In the genomic region with DNA sequence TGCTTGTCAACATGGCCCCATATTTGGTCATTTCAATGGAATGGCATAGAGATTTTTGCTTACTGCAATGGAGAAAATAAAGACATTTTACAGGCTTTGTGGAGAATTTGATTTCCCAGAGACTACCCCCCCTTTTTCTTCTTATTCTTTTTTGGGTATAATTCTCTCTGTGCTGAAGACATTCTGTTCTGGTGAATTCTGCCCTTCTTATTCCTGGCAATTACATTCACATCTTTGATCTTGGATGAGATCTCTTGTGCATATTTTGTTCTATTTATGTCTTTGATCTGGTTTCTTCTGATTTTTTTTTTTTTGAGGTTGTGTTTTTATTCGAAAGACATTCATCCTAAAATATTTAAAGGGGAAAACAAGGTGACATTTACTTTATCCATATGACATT, we compare ENCODE assay signal across 22 mouse cellular contexts. TPM values are rescaled to one million over a fixed set of nuclear protein-coding genes. Genes with fewer than 3 reads are reported as not detected.
DNase-seq lines count a peak whose midpoint lies in the region; ATAC-seq and TF ChIP-seq lines count a peak whose summit lies in the region.
"Had no signal": no experiment of that assay in that cellular context is flagged by ENCODE, and none has a peak within 500 bp of the region (broad histone marks: within the 10 kb centered on the region; RNA-seq: fewer than 3 reads in every experiment).

No protein-coding gene starts in this region.

- WGBS in forebrain, embryonic 13.5 days: 70% methylated on average over 1 of the region's 1 CpGs
- 89% methylated on average over 1 of the region's 1 CpGs for WGBS in forebrain, embryonic 11.5 days
- 79% methylated on average over 1 of the region's 1 CpGs for WGBS in hindbrain, embryonic 14.5 days
- WGBS in hindbrain, embryonic 16.5 days: 80% methylated on average over 1 of the region's 1 CpGs
- WGBS in midbrain, embryonic 12.5 days: 89% methylated on average over 1 of the region's 1 CpGs
- 43% methylated on average over 1 of the region's 1 CpGs for WGBS in midbrain, postnatal 0 days

- no peak for ATAC-seq in forebrain, embryonic 13.5 days
- no peak for ATAC-seq in forebrain, embryonic 11.5 days (replicated peaks; ENCODE audit: low FRiP score)
- no peak for ATAC-seq in hindbrain, embryonic 14.5 days (ENCODE audit: low FRiP score)
- ATAC-seq in hindbrain, embryonic 16.5 days: no peak
- no peak for ATAC-seq in midbrain, embryonic 12.5 days (ENCODE audit: low FRiP score, low read depth)
- ATAC-seq in midbrain, postnatal 0 days (ENCODE audit: low FRiP score): no peak
- ATAC-seq in cerebellum, adult (ENCODE audit: insufficient number of reproducible peaks, low FRiP score, low TSS enrichment): no peak
- ATAC-seq: intestine, embryonic 15.5 days had no signal

- H3K27me3 ChIP-seq in forebrain, embryonic 13.5 days: no peaks in the 10 kb centered on the region
- H3K27me3 ChIP-seq in forebrain, embryonic 11.5 days (ENCODE audit: control insufficient read depth, insufficient read depth, low read length): no peaks in the 10 kb centered on the region
- no peaks in the 10 kb centered on the region for H3K27me3 ChIP-seq in hindbrain, embryonic 14.5 days (ENCODE audit: control insufficient read depth, insufficient read depth, low read length)
- H3K27me3 ChIP-seq in hindbrain, embryonic 16.5 days (replicated peaks; ENCODE audit: control insufficient read depth, insufficient read depth, low read length): no peaks in the 10 kb centered on the region
- H3K27me3 ChIP-seq in midbrain, embryonic 12.5 days: no peaks in the 10 kb centered on the region
- H3K27me3 ChIP-seq in midbrain, postnatal 0 days (ENCODE audit: insufficient read depth, low read length): no peaks in the 10 kb centered on the region
- H3K27me3 ChIP-seq: embryonic facial prominence, embryonic 15.5 days; intestine, embryonic 15.5 days had no signal

- H3K9me3 ChIP-seq in forebrain, embryonic 13.5 days (replicated peaks): no peaks in the 10 kb centered on the region
- no peaks in the 10 kb centered on the region for H3K9me3 ChIP-seq in forebrain, embryonic 11.5 days (ENCODE audit: control insufficient read depth, low read length)
- H3K9me3 ChIP-seq in hindbrain, embryonic 14.5 days (ENCODE audit: control insufficient read depth, low read length): no peaks in the 10 kb centered on the region
- H3K9me3 ChIP-seq in hindbrain, embryonic 16.5 days (ENCODE audit: control insufficient read depth, low read length): no peaks in the 10 kb centered on the region
- H3K9me3 ChIP-seq in midbrain, embryonic 12.5 days: no peaks in the 10 kb centered on the region
- H3K9me3 ChIP-seq in midbrain, postnatal 0 days (ENCODE audit: low read length): no peaks in the 10 kb centered on the region
- H3K9me3 ChIP-seq: embryonic facial prominence, embryonic 15.5 days; heart, embryonic 10.5 days; intestine, embryonic 15.5 days had no signal

- no peak overlapping the region for H3K9ac ChIP-seq in forebrain, embryonic 13.5 days
- H3K9ac ChIP-seq in forebrain, embryonic 11.5 days (ENCODE audit: low read length): no peak overlapping the region
- no peak overlapping the region for H3K9ac ChIP-seq in hindbrain, embryonic 14.5 days
- H3K9ac ChIP-seq in hindbrain, embryonic 16.5 days (ENCODE audit: low read depth, low read length): no peak overlapping the region
- no peak overlapping the region for H3K9ac ChIP-seq in midbrain, embryonic 12.5 days (replicated peaks)
- H3K9ac ChIP-seq in midbrain, postnatal 0 days (replicated peaks; ENCODE audit: low read length, poor library complexity, severe bottlenecking): no peak overlapping the region
- H3K9ac ChIP-seq: embryonic facial prominence, embryonic 15.5 days; intestine, embryonic 15.5 days had no signal

- TF ChIP-seq CTCF in midbrain, postnatal 0 days (IDR thresholded peaks at IDR 0.05): no peak
- TF ChIP-seq CTCF in cortical plate, adult 2 months (IDR thresholded peaks at IDR 0.05; ENCODE audit: extremely low read depth, insufficient read depth, low read length): no peak

- no peak for DNase-seq in forebrain, embryonic 11.5 days (ENCODE audit: low spot score)
- no peak for DNase-seq in hindbrain, embryonic 14.5 days (ENCODE audit: low spot score)
- no peak for DNase-seq in midbrain, postnatal 0 days (ENCODE audit: low spot score)
- DNase-seq: adrenal gland, postnatal 10 days; cerebellum, adult 18-20 months; cerebellum, adult 9-11 months; cerebellum, postnatal 36 days; gastrocnemius, postnatal 10 days; heart, adult 18-20 months; heart, postnatal 10 days; heart, postnatal 4 days; kidney, adult 18-20 months had no signal

- H3K27ac ChIP-seq in forebrain, embryonic 13.5 days: 0 out of 2 replicates have a peak overlapping the region, but pooled peaks have one; percentile 0
- H3K27ac ChIP-seq in forebrain, embryonic 11.5 days (ENCODE audit: low read depth, low read length): no peak overlapping the region
- peak overlapping the region; percentile 33; the same call in 1 of the 2 replicates for H3K27ac ChIP-seq in hindbrain, embryonic 14.5 days
- no peak overlapping the region for H3K27ac ChIP-seq in hindbrain, embryonic 16.5 days (ENCODE audit: low read depth, low read length)
- peak overlapping the region; percentile 20; the same call in 1 of the 2 replicates for H3K27ac ChIP-seq in midbrain, embryonic 12.5 days (replicated peaks)
- H3K27ac ChIP-seq in midbrain, postnatal 0 days (ENCODE audit: low read depth, low read length): no peak overlapping the region; the same call in 1 of the 2 replicates
- H3K27ac ChIP-seq in cortical plate, adult 2 months (ENCODE audit: insufficient read depth, low read length): peak overlapping the region; percentile 81
- H3K27ac ChIP-seq: embryonic facial prominence, embryonic 15.5 days; heart, embryonic 10.5 days; intestine, embryonic 15.5 days had no signal

- H3K4me1 ChIP-seq in forebrain, embryonic 13.5 days: peaks cover 47% of the 10 kb centered on the region
- H3K4me1 ChIP-seq in forebrain, embryonic 11.5 days (replicated peaks; ENCODE audit: control insufficient read depth, insufficient read depth, low read length): peaks cover 13% of the 10 kb centered on the region; the same call in 1 of the 2 replicates
- peaks cover 30% of the 10 kb centered on the region for H3K4me1 ChIP-seq in hindbrain, embryonic 14.5 days (replicated peaks; ENCODE audit: control insufficient read depth, insufficient read depth, low read length)
- peaks cover 16% of the 10 kb centered on the region for H3K4me1 ChIP-seq in hindbrain, embryonic 16.5 days (ENCODE audit: control insufficient read depth, insufficient read depth, low read depth, low read length)
- peaks cover 40% of the 10 kb centered on the region for H3K4me1 ChIP-seq in midbrain, embryonic 12.5 days
- peaks cover 7% of the 10 kb centered on the region for H3K4me1 ChIP-seq in midbrain, postnatal 0 days (ENCODE audit: insufficient read depth, low read length)
- peaks cover 2% of the 10 kb centered on the region; the same call in 1 of the 2 replicates for H3K4me1 ChIP-seq in cortical plate, adult 2 months (ENCODE audit: control insufficient read depth, insufficient read depth, low read length)
- H3K4me1 ChIP-seq: embryonic facial prominence, embryonic 15.5 days; heart, embryonic 10.5 days; intestine, embryonic 15.5 days had no signal

- H3K4me2 ChIP-seq in forebrain, embryonic 13.5 days: no peak overlapping the region
- H3K4me2 ChIP-seq in forebrain, embryonic 11.5 days (ENCODE audit: low read depth, low read length, severe bottlenecking): no peak overlapping the region
- H3K4me2 ChIP-seq in hindbrain, embryonic 14.5 days (replicated peaks): no peak overlapping the region
- H3K4me2 ChIP-seq in hindbrain, embryonic 16.5 days (ENCODE audit: low read length): no peak overlapping the region
- no peak overlapping the region for H3K4me2 ChIP-seq in midbrain, embryonic 12.5 days (replicated peaks)
- no peak overlapping the region for H3K4me2 ChIP-seq in midbrain, postnatal 0 days (ENCODE audit: low read depth, low read length, poor library complexity, severe bottlenecking)
- H3K4me2 ChIP-seq: embryonic facial prominence, embryonic 15.5 days; intestine, embryonic 15.5 days had no signal

- no peak for TF ChIP-seq POLR2A in cortical plate, adult 2 months (IDR thresholded peaks at IDR 0.05; ENCODE audit: extremely low read depth, insufficient read depth, low read length)

- H3K36me3 ChIP-seq in forebrain, embryonic 13.5 days (ENCODE audit: poor library complexity, severe bottlenecking): no peaks in the 10 kb centered on the region
- no peaks in the 10 kb centered on the region for H3K36me3 ChIP-seq in forebrain, embryonic 11.5 days (ENCODE audit: control insufficient read depth, insufficient read depth, low read length)
- H3K36me3 ChIP-seq in hindbrain, embryonic 14.5 days (replicated peaks; ENCODE audit: control insufficient read depth, insufficient read depth): no peaks in the 10 kb centered on the region
- no peaks in the 10 kb centered on the region for H3K36me3 ChIP-seq in hindbrain, embryonic 16.5 days (ENCODE audit: control insufficient read depth, insufficient read depth, low read length)
- H3K36me3 ChIP-seq in midbrain, embryonic 12.5 days: no peaks in the 10 kb centered on the region
- no peaks in the 10 kb centered on the region for H3K36me3 ChIP-seq in midbrain, postnatal 0 days (ENCODE audit: insufficient read depth, low read length)
- H3K36me3 ChIP-seq: embryonic facial prominence, embryonic 15.5 days; heart, embryonic 10.5 days; intestine, embryonic 15.5 days had no signal

- H3K4me3 ChIP-seq in forebrain, embryonic 13.5 days: no peak overlapping the region
- no peak overlapping the region for H3K4me3 ChIP-seq in forebrain, embryonic 11.5 days (ENCODE audit: low read depth, low read length)
- H3K4me3 ChIP-seq in hindbrain, embryonic 14.5 days (replicated peaks; ENCODE audit: low read length): no peak overlapping the region
- no peak overlapping the region for H3K4me3 ChIP-seq in hindbrain, embryonic 16.5 days (ENCODE audit: low read length)
- H3K4me3 ChIP-seq in midbrain, embryonic 12.5 days: no peak overlapping the region
- no peak overlapping the region for H3K4me3 ChIP-seq in midbrain, postnatal 0 days (ENCODE audit: low read depth, low read length)
- H3K4me3 ChIP-seq in cortical plate, adult 2 months (ENCODE audit: insufficient read depth, low read length): no peak overlapping the region
- H3K4me3 ChIP-seq: embryonic facial prominence, embryonic 15.5 days; erythroblast, embryonic 14.5 days; heart, embryonic 10.5 days; intestine, embryonic 15.5 days had no signal

RNA-seq across cellular contexts. Expression of a gene that starts 30.1 kb away (rescaled TPM):
- 80.7 and 83.6 TPM in 2 replicates for polyA plus RNA-seq in forebrain, embryonic 13.5 days (2015; fragmentation: Nextera tagmentation; extraction: Ambion mirVana)
- polyA plus RNA-seq in forebrain, embryonic 11.5 days (2014; fragmentation: Nextera tagmentation; extraction: Ambion mirVana): 38.4 and 42.9 TPM in 2 replicates
- 49.3 and 50.0 TPM in 2 replicates for polyA plus RNA-seq in hindbrain, embryonic 14.5 days (2014; fragmentation: Nextera tagmentation; extraction: Ambion mirVana)
- 37.7 and 40.8 TPM in 2 replicates for polyA plus RNA-seq in hindbrain, embryonic 16.5 days (2015; fragmentation: Nextera tagmentation; extraction: Ambion mirVana)
- polyA plus RNA-seq in midbrain, embryonic 12.5 days (2016; fragmentation: Nextera tagmentation; extraction: Ambion mirVana): 32.9 and 39.4 TPM in 2 replicates
- total RNA-seq in midbrain, postnatal 0 days (2014; rRNA removed): 66.6 and 68.8 TPM in 2 replicates
- polyA plus RNA-seq in midbrain, postnatal 0 days (2015; fragmentation: Nextera tagmentation; extraction: Ambion mirVana): 23.3 and 26.6 TPM in 2 replicates
- 74.5 and 85.1 TPM in 2 replicates for polyA plus RNA-seq in cortical plate, adult 2 months (2012; rRNA removed)
- total RNA-seq: MEL had no signal
- polyA plus RNA-seq: erythroblast, embryonic 14.5 days had no signal

Comparison
In these comparisons a context has a peak if more than half of its experiments do, and no peak if none do; other contexts are left out.
1. H3K27ac ChIP-seq: peak in forebrain, embryonic 13.5 days (single experiment), hindbrain, embryonic 14.5 days (single experiment), midbrain, embryonic 12.5 days (single experiment) and cortical plate, adult 2 months (single experiment); none in forebrain, embryonic 11.5 days (single experiment), hindbrain, embryonic 16.5 days (single experiment) and midbrain, postnatal 0 days (single experiment).